ENCODE assay signal across 11 mouse cellular contexts in the genomic region with DNA sequence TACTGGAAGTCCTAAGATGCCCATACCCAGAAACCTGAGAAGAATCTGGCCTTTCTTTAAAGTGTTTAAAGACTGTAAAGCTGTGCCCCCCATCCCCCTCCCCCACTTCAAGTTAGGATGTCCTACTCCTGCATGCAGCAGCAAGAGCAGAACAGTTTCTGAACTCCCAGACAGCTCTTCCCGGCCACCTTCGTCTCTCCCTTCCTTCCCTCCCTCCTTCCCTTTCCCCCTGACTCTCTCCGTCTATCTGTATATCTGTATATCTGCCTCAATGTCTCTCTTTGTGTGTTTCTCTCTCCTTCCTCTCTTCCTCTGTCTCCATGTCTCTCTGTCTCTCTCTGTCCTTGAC. TPM values are rescaled to one million over a fixed set of nuclear protein-coding genes. Genes with fewer than 3 reads are reported as not detected.
DNase-seq lines count a peak whose midpoint lies in the region; ATAC-seq lines count a peak whose summit lies in the region.
"Had no signal": no experiment of that assay in that cellular context is flagged by ENCODE, and none has a peak within 500 bp of the region (broad histone marks: within the 10 kb centered on the region; RNA-seq: fewer than 3 reads in every experiment).

No protein-coding gene starts in this region.

- H3K4me2 ChIP-seq in hindbrain, embryonic 13.5 days, result 0 out of 2 replicates have a peak overlapping the region, but pooled peaks have one; percentile 4
- no peak overlapping the region for H3K4me2 ChIP-seq in hindbrain, embryonic 11.5 days (replicated peaks; ENCODE audit: low read depth, low read length)
- no peak overlapping the region for H3K4me2 ChIP-seq in midbrain, embryonic 11.5 days
- peak overlapping the region; percentile 28; the same call in 1 of the 2 replicates for H3K4me2 ChIP-seq in hindbrain, embryonic 16.5 days (ENCODE audit: low read length)
- no peak overlapping the region for H3K4me2 ChIP-seq in stomach, embryonic 14.5 days (replicated peaks; ENCODE audit: low read depth, low read length)

- no peaks in the 10 kb centered on the region for H3K27me3 ChIP-seq in hindbrain, embryonic 13.5 days
- H3K27me3 ChIP-seq in hindbrain, embryonic 11.5 days (ENCODE audit: control insufficient read depth, insufficient read depth, low read length), result no peaks in the 10 kb centered on the region
- H3K27me3 ChIP-seq in midbrain, embryonic 10.5 days (ENCODE audit: low read depth, poor library complexity, severe bottlenecking), result no peaks in the 10 kb centered on the region
- H3K27me3 ChIP-seq in midbrain, embryonic 11.5 days (ENCODE audit: control insufficient read depth, insufficient read depth, low read length), result no peaks in the 10 kb centered on the region
- no peaks in the 10 kb centered on the region for H3K27me3 ChIP-seq in hindbrain, embryonic 16.5 days (replicated peaks; ENCODE audit: control insufficient read depth, insufficient read depth, low read length)
- H3K27me3 ChIP-seq in stomach, embryonic 14.5 days (ENCODE audit: control insufficient read depth, insufficient read depth, low read length), result no peaks in the 10 kb centered on the region

- no peaks in the 10 kb centered on the region for H3K36me3 ChIP-seq in hindbrain, embryonic 13.5 days
- no peaks in the 10 kb centered on the region for H3K36me3 ChIP-seq in hindbrain, embryonic 11.5 days (ENCODE audit: control insufficient read depth, insufficient read depth, low read length)
- no peaks in the 10 kb centered on the region for H3K36me3 ChIP-seq in midbrain, embryonic 10.5 days
- no peaks in the 10 kb centered on the region for H3K36me3 ChIP-seq in midbrain, embryonic 11.5 days (ENCODE audit: control insufficient read depth, insufficient read depth, low read length)
- no peaks in the 10 kb centered on the region for H3K36me3 ChIP-seq in hindbrain, embryonic 16.5 days (ENCODE audit: control insufficient read depth, insufficient read depth, low read length)
- H3K36me3 ChIP-seq in stomach, embryonic 14.5 days (ENCODE audit: control insufficient read depth, insufficient read depth, low read length), result no peaks in the 10 kb centered on the region

- no peak for DNase-seq in hindbrain, embryonic 11.5 days (ENCODE audit: low spot score)
- DNase-seq in midbrain, embryonic 10.5 days (ENCODE audit: low spot score), result no peak
- no peak for DNase-seq in midbrain, embryonic 11.5 days (ENCODE audit: low spot score, missing footprints)
- DNase-seq in right cerebral cortex, adult 18-20 months, result no peak
- DNase-seq: left cerebral cortex, postnatal 4 days; spleen, adult 18-20 months; thymus, postnatal 36 days had no signal

- H3K9me3 ChIP-seq in hindbrain, embryonic 13.5 days, result no peaks in the 10 kb centered on the region
- H3K9me3 ChIP-seq in hindbrain, embryonic 11.5 days (ENCODE audit: control insufficient read depth, low read length), result no peaks in the 10 kb centered on the region
- H3K9me3 ChIP-seq in midbrain, embryonic 10.5 days (replicated peaks), result no peaks in the 10 kb centered on the region
- H3K9me3 ChIP-seq in midbrain, embryonic 11.5 days (ENCODE audit: control insufficient read depth, low read length), result no peaks in the 10 kb centered on the region
- H3K9me3 ChIP-seq in hindbrain, embryonic 16.5 days (ENCODE audit: control insufficient read depth, low read length), result no peaks in the 10 kb centered on the region
- H3K9me3 ChIP-seq in stomach, embryonic 14.5 days (ENCODE audit: control insufficient read depth, low read depth, low read length), result no peaks in the 10 kb centered on the region

- ATAC-seq in hindbrain, embryonic 13.5 days (ENCODE audit: low FRiP score), result peak; percentile 37
- no peak for ATAC-seq in hindbrain, embryonic 11.5 days (ENCODE audit: low FRiP score)
- ATAC-seq in midbrain, embryonic 11.5 days (ENCODE audit: low FRiP score), result no peak; the same call in 1 of the 2 replicates
- ATAC-seq in hindbrain, embryonic 16.5 days, result peak; percentile 15; the same call in 1 of the 2 replicates
- peak; percentile 26; the same call in 1 of the 2 replicates for ATAC-seq in stomach, embryonic 14.5 days (ENCODE audit: insufficient number of reproducible peaks, insufficient read depth, low FRiP score, low read depth)
- no peak for ATAC-seq in CD4-positive, CD25-positive, alpha-beta regulatory T cell, adult 4 months

- H3K4me1 ChIP-seq in hindbrain, embryonic 13.5 days (replicated peaks), result peaks cover 7% of the 10 kb centered on the region
- no peaks in the 10 kb centered on the region for H3K4me1 ChIP-seq in hindbrain, embryonic 11.5 days (replicated peaks; ENCODE audit: control insufficient read depth, insufficient read depth, low read length)
- H3K4me1 ChIP-seq in midbrain, embryonic 10.5 days, result peaks cover 19% of the 10 kb centered on the region
- peaks cover 10% of the 10 kb centered on the region for H3K4me1 ChIP-seq in midbrain, embryonic 11.5 days (ENCODE audit: control insufficient read depth, insufficient read depth, low read length)
- H3K4me1 ChIP-seq in hindbrain, embryonic 16.5 days (ENCODE audit: control insufficient read depth, insufficient read depth, low read depth, low read length), result peaks cover 4% of the 10 kb centered on the region
- peaks cover 5% of the 10 kb centered on the region; the same call in 1 of the 2 replicates for H3K4me1 ChIP-seq in stomach, embryonic 14.5 days (ENCODE audit: control insufficient read depth, insufficient read depth, low read length)

- H3K4me3 ChIP-seq in hindbrain, embryonic 13.5 days, result no peak overlapping the region
- no peak overlapping the region for H3K4me3 ChIP-seq in hindbrain, embryonic 11.5 days (ENCODE audit: low read depth, low read length)
- no peak overlapping the region for H3K4me3 ChIP-seq in midbrain, embryonic 10.5 days
- no peak overlapping the region for H3K4me3 ChIP-seq in midbrain, embryonic 11.5 days (ENCODE audit: low read depth, low read length)
- no peak overlapping the region for H3K4me3 ChIP-seq in hindbrain, embryonic 16.5 days (ENCODE audit: low read length)
- no peak overlapping the region for H3K4me3 ChIP-seq in stomach, embryonic 14.5 days (ENCODE audit: low read depth, low read length)

- H3K27ac ChIP-seq in hindbrain, embryonic 13.5 days, result peak overlapping the region; percentile 64
- no peak overlapping the region for H3K27ac ChIP-seq in hindbrain, embryonic 11.5 days (ENCODE audit: low read depth, low read length)
- H3K27ac ChIP-seq in midbrain, embryonic 10.5 days (replicated peaks), result peak overlapping the region; percentile 46; the same call in 1 of the 2 replicates
- H3K27ac ChIP-seq in midbrain, embryonic 11.5 days (ENCODE audit: low read depth, low read length), result no peak overlapping the region
- no peak overlapping the region for H3K27ac ChIP-seq in hindbrain, embryonic 16.5 days (ENCODE audit: low read depth, low read length)
- H3K27ac ChIP-seq in stomach, embryonic 14.5 days (ENCODE audit: low read length), result no peak overlapping the region

- 9% methylated on average over 3 of the region's 3 CpGs for WGBS in hindbrain, embryonic 13.5 days
- 22% methylated on average over 3 of the region's 3 CpGs for WGBS in hindbrain, embryonic 11.5 days
- WGBS in midbrain, embryonic 10.5 days, result 21% methylated on average over 3 of the region's 3 CpGs
- 21% methylated on average over 3 of the region's 3 CpGs for WGBS in midbrain, embryonic 11.5 days
- 27% methylated on average over 3 of the region's 3 CpGs for WGBS in hindbrain, embryonic 16.5 days
- WGBS in stomach, embryonic 14.5 days, result 6% methylated on average over 3 of the region's 3 CpGs

- H3K9ac ChIP-seq in hindbrain, embryonic 13.5 days, result no peak overlapping the region
- no peak overlapping the region for H3K9ac ChIP-seq in hindbrain, embryonic 11.5 days (ENCODE audit: low read depth, low read length)
- H3K9ac ChIP-seq in midbrain, embryonic 11.5 days (ENCODE audit: low read length), result no peak overlapping the region
- H3K9ac ChIP-seq in hindbrain, embryonic 16.5 days (ENCODE audit: low read depth, low read length), result no peak overlapping the region
- H3K9ac ChIP-seq in stomach, embryonic 14.5 days (replicated peaks; ENCODE audit: low read depth, low read length), result no peak overlapping the region

RNA-seq across cellular contexts. Expression of a gene that starts 8.8 kb away (rescaled TPM):
- 4.7 and 6.1 TPM in 2 replicates for polyA plus RNA-seq in hindbrain, embryonic 13.5 days (2015; fragmentation: Nextera tagmentation; extraction: Ambion mirVana)
- 6.9 and 7.9 TPM in 2 replicates for polyA plus RNA-seq in hindbrain, embryonic 11.5 days (2014; fragmentation: Nextera tagmentation; extraction: Ambion mirVana)
- 4.3 and 4.4 TPM in 2 replicates for polyA plus RNA-seq in midbrain, embryonic 10.5 days (2016; fragmentation: Nextera tagmentation; extraction: Ambion mirVana)
- polyA plus RNA-seq in midbrain, embryonic 11.5 days (2014; fragmentation: Nextera tagmentation; extraction: Ambion mirVana), result 4.9 and 5.5 TPM in 2 replicates
- 4.5 and 5.5 TPM in 2 replicates for polyA plus RNA-seq in hindbrain, embryonic 16.5 days (2015; fragmentation: Nextera tagmentation; extraction: Ambion mirVana)
- 5.9 and 7.4 TPM in 2 replicates for polyA plus RNA-seq in stomach, embryonic 14.5 days (2014; fragmentation: Nextera tagmentation; extraction: Ambion mirVana)
- polyA plus RNA-seq in CD4-positive, CD25-positive, alpha-beta regulatory T cell, adult 4 months (2017; shearing (Covaris generic)), result under 1 TPM; 0.51 to 0.58 TPM

RNA-seq across cellular contexts. Expression of a gene that starts 14.7 kb away (rescaled TPM):
- polyA plus RNA-seq in hindbrain, embryonic 13.5 days (2015; fragmentation: Nextera tagmentation; extraction: Ambion mirVana), result 153 and 155 TPM in 2 replicates
- 210 and 215 TPM in 2 replicates for polyA plus RNA-seq in hindbrain, embryonic 11.5 days (2014; fragmentation: Nextera tagmentation; extraction: Ambion mirVana)
- 197 and 224 TPM in 2 replicates for polyA plus RNA-seq in midbrain, embryonic 10.5 days (2016; fragmentation: Nextera tagmentation; extraction: Ambion mirVana)
- polyA plus RNA-seq in midbrain, embryonic 11.5 days (2014; fragmentation: Nextera tagmentation; extraction: Ambion mirVana), result 207 and 233 TPM in 2 replicates
- 145 and 146 TPM in 2 replicates for polyA plus RNA-seq in hindbrain, embryonic 16.5 days (2015; fragmentation: Nextera tagmentation; extraction: Ambion mirVana)
- polyA plus RNA-seq in stomach, embryonic 14.5 days (2014; fragmentation: Nextera tagmentation; extraction: Ambion mirVana), result 161 and 162 TPM in 2 replicates
- 100 to 1,000 TPM; 127 to 128 TPM for polyA plus RNA-seq in CD4-positive, CD25-positive, alpha-beta regulatory T cell, adult 4 months (2017; shearing (Covaris generic))

RNA-seq across cellular contexts. Expression of a gene that starts 52.4 kb away (rescaled TPM):
- 9.0 and 10.5 TPM in 2 replicates for polyA plus RNA-seq in hindbrain, embryonic 13.5 days (2015; fragmentation: Nextera tagmentation; extraction: Ambion mirVana)
- polyA plus RNA-seq in hindbrain, embryonic 11.5 days (2014; fragmentation: Nextera tagmentation; extraction: Ambion mirVana), result 23.7 and 26.1 TPM in 2 replicates
- 26.5 and 28.1 TPM in 2 replicates for polyA plus RNA-seq in midbrain, embryonic 10.5 days (2016; fragmentation: Nextera tagmentation; extraction: Ambion mirVana)
- 25.1 and 28.8 TPM in 2 replicates for polyA plus RNA-seq in midbrain, embryonic 11.5 days (2014; fragmentation: Nextera tagmentation; extraction: Ambion mirVana)
- polyA plus RNA-seq in hindbrain, embryonic 16.5 days (2015; fragmentation: Nextera tagmentation; extraction: Ambion mirVana), result 6.1 and 6.4 TPM in 2 replicates
- 29.7 and 30.3 TPM in 2 replicates for polyA plus RNA-seq in stomach, embryonic 14.5 days (2014; fragmentation: Nextera tagmentation; extraction: Ambion mirVana)
- 10 to 100 TPM in 1 of 2 experiments, 1 to 10 TPM in 1; 9.1 to 10.7 TPM for polyA plus RNA-seq in CD4-positive, CD25-positive, alpha-beta regulatory T cell, adult 4 months (2017; shearing (Covaris generic))

RNA-seq across cellular contexts. Expression of a gene that starts 52.9 kb away (rescaled TPM):
- polyA plus RNA-seq in hindbrain, embryonic 13.5 days (2015; fragmentation: Nextera tagmentation; extraction: Ambion mirVana), result 46.0 and 47.0 TPM in 2 replicates
- polyA plus RNA-seq in hindbrain, embryonic 11.5 days (2014; fragmentation: Nextera tagmentation; extraction: Ambion mirVana), result 50.3 and 54.5 TPM in 2 replicates
- 47.1 and 55.5 TPM in 2 replicates for polyA plus RNA-seq in midbrain, embryonic 10.5 days (2016; fragmentation: Nextera tagmentation; extraction: Ambion mirVana)
- 50.5 and 54.7 TPM in 2 replicates for polyA plus RNA-seq in midbrain, embryonic 11.5 days (2014; fragmentation: Nextera tagmentation; extraction: Ambion mirVana)
- 45.4 and 45.6 TPM in 2 replicates for polyA plus RNA-seq in hindbrain, embryonic 16.5 days (2015; fragmentation: Nextera tagmentation; extraction: Ambion mirVana)
- 52.5 and 61.4 TPM in 2 replicates for polyA plus RNA-seq in stomach, embryonic 14.5 days (2014; fragmentation: Nextera tagmentation; extraction: Ambion mirVana)
- polyA plus RNA-seq in CD4-positive, CD25-positive, alpha-beta regulatory T cell, adult 4 months (2017; shearing (Covaris generic)), result 10 to 100 TPM; 37.6 to 51.2 TPM

Comparison
In these comparisons a context has a peak if more than half of its experiments do, and no peak if none do; other contexts are left out.
1. ATAC-seq: peak in hindbrain, embryonic 13.5 days (single experiment), hindbrain, embryonic 16.5 days (single experiment) and stomach, embryonic 14.5 days (single experiment); none in hindbrain, embryonic 11.5 days (single experiment), midbrain, embryonic 11.5 days (single experiment) and CD4-positive, CD25-positive, alpha-beta regulatory T cell, adult 4 months (single experiment).
2. H3K27ac ChIP-seq: peak in hindbrain, embryonic 13.5 days (single experiment) and midbrain, embryonic 10.5 days (single experiment); none in hindbrain, embryonic 11.5 days (single experiment), midbrain, embryonic 11.5 days (single experiment), hindbrain, embryonic 16.5 days (single experiment) and stomach, embryonic 14.5 days (single experiment).
3. H3K4me2 ChIP-seq: peak in hindbrain, embryonic 13.5 days (single experiment) and hindbrain, embryonic 16.5 days (single experiment); none in hindbrain, embryonic 11.5 days (single experiment), midbrain, embryonic 11.5 days (single experiment) and stomach, embryonic 14.5 days (single experiment).